Mouse (Mus musculus) C2C12 (cell line): ENCODE measurements around the gene Sppl2c.

Experiments used
- CTCF ChIP-seq: IDR thresholded peaks from one replicate; pipeline ENCODE4 v1.5.1; 2011; ENCODE audit not compliant: control insufficient read depth, insufficient read depth, insufficient read length
- USF1 ChIP-seq: IDR thresholded peaks from one replicate; pipeline ENCODE4 v1.6.1; 2011; ENCODE audit warnings: low read depth, mild to moderate bottlenecking, control low read depth, moderate library complexity

DNA sequence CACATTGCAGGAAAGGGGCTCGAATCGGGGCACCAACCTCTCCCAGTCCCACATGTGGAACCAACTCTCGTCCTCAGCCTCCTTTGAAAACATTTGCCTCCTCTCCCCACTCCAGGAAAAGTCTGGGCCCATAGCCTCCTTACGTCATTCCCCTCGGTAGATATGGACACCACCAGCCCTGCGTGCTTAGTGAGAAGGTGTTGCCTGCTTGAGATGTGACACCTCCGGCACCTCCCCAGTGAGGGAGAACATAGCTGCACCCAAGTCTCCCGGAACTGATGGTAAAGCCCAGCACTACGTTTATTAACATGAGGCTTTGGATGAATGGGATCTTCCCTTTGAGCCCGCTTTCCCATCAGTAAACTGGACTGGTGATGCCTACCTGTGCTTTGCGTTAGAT, 9.3 kb downstream of the Sppl2c start:
- TF ChIP-seq CTCF (no peak), USF1 (no peak)
